Mouse (Mus musculus) stomach, embryonic 14.5 days (tissue): Measurements from ENCODE around the gene Zfp599. TPM values are rescaled to one million over a fixed set of nuclear protein-coding genes. Genes with fewer than 3 reads are reported as not detected.

Experiments
- ATAC-seq: fragments of 200-750 bp; cut with Nextera tagmentation; 2 replicates; pipeline ENCODE4 v1.8.0; 2017; ENCODE audit warnings: low read depth, moderate TSS enrichment; ENCODE audit not compliant: insufficient number of reproducible peaks, insufficient read depth, low FRiP score
- H3K27ac ChIP-seq: fragments of 300-500 bp; sonication (generic); 2 replicates; pipeline ENCODE4 v1.5.1; 2014; ENCODE audit warnings: mild to moderate bottlenecking, low read length, moderate library complexity, mixed read lengths
- H3K27me3 ChIP-seq: fragments of 300-500 bp; sonication (generic); 2 replicates; pipeline ENCODE4 v1.6.1; 2014; ENCODE audit warnings: low read length, control low read depth, mixed read lengths; ENCODE audit not compliant: control insufficient read depth, insufficient read depth
- H3K36me3 ChIP-seq: fragments of 300-500 bp; sonication (generic); 2 replicates; pipeline ENCODE4 v1.6.1; 2014; ENCODE audit warnings: mild to moderate bottlenecking, control low read depth, low read length, moderate library complexity, mixed read lengths; ENCODE audit not compliant: control insufficient read depth, insufficient read depth
- H3K4me1 ChIP-seq: fragments of 300-500 bp; sonication (generic); 2 replicates; pipeline ENCODE4 v1.6.1; 2014; ENCODE audit warnings: low read length, control low read depth, mixed read lengths; ENCODE audit not compliant: control insufficient read depth, insufficient read depth
- H3K4me2 ChIP-seq: fragments of 300-500 bp; sonication (generic); replicated peaks from 2 replicates; pipeline ENCODE4 v1.6.1; 2014; ENCODE audit warnings: low read depth, low read length, control low read depth
- H3K4me3 ChIP-seq: fragments of 300-500 bp; sonication (generic); 2 replicates; pipeline ENCODE4 v1.5.1; 2014; ENCODE audit warnings: low read depth, low read length, control low read depth
- H3K9ac ChIP-seq: fragments of 300-500 bp; sonication (generic); replicated peaks from 2 replicates; pipeline ENCODE4 v1.6.1; 2014; ENCODE audit warnings: low read depth, mild to moderate bottlenecking, control low read depth, low read length, moderate library complexity, mixed read lengths
- H3K9me3 ChIP-seq: fragments of 300-500 bp; sonication (generic); 2 replicates; pipeline ENCODE4 v1.6.1; 2016; ENCODE audit warnings: low read depth, low read length, control low read depth; ENCODE audit not compliant: control insufficient read depth
- WGBS: fragments of 180-500 bp; shearing (Covaris S2); extraction: QIAGEN DNeasy Blood & Tissue Kit; methylation state at CpG from one replicate; pipeline ENCODE4 v1.1.7; 2014; 5-methylcytosine and 5-hydroxymethylcytosine counted together
- polyA plus RNA-seq: library from polyadenylated mRNA; unstranded; fragments of >200 nt; fragmentation: Nextera tagmentation; extraction: Ambion mirVana; gene quantifications from 2 replicates; pipeline ENCODE4 v1.2.1, GENCODE M21; 2014

The Zfp599 gene
- polyA plus RNA-seq, 1 experiment from 2014 or later = 5.4 TPM

DNA sequence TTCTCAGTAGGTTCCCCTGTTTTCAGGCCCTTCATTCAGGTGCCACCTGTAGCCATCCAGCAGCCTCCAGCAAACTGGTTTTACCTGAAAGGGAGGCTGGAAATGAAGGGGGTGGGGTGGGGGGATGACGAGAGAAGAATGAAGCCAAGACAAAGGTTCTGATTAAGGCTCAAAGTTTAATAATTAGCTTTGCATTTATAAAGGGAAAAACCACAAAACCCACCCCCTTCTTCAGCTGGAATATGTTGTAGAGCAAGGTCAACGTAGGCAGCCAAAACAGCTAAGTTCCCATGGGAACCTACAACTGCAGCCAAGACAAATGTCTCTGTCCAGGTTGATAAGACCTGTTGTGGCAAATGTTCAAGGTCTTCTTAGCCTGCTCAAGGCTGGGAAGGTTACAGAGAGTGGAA, 45.9 kb downstream of the Zfp599 start:
- Histone ChIP-seq H3K4me3 (peak overlapping the region; percentile 8; the same call in 1 of the 2 replicates), H3K36me3 (no peaks in the 10 kb centered on the region), H3K9me3 (no peaks in the 10 kb centered on the region), H3K4me2 (0 out of 2 replicates have a peak overlapping the region, but pooled peaks have one; percentile 34), H3K9ac (no peak overlapping the region), H3K27ac (peak overlapping the region; percentile 92; the same call in 1 of the 2 replicates), H3K27me3 (no peaks in the 10 kb centered on the region), H3K4me1 (no peaks in the 10 kb centered on the region)
- WGBS = 49% methylated on average over 2 of the region's 2 CpGs
- ATAC-seq = peak; percentile 92

Other genes with a start within 250 kb of the Zfp599 start
- gene Elavl3, start 207.9 kb downstream of the Zfp599 start, polyA plus RNA-seq = 5.6 and 5.7 TPM in 2 replicates
- not detected in 2 replicates for gene Gm49318, start 188.6 kb downstream of the Zfp599 start, polyA plus RNA-seq
- 11.4 and 14.5 TPM in 2 replicates for gene Zfp653, start 188.5 kb downstream of the Zfp599 start, polyA plus RNA-seq
- 35.4 and 39.0 TPM in 2 replicates for gene Ecsit, start 174.5 kb downstream of the Zfp599 start, polyA plus RNA-seq
- 443 and 466 TPM in 2 replicates for gene Cnn1, start 160.7 kb downstream of the Zfp599 start, polyA plus RNA-seq
- 180 and 190 TPM in 2 replicates for gene Elof1, start 142.7 kb downstream of the Zfp599 start, polyA plus RNA-seq
- 10.7 and 10.8 TPM in 2 replicates for gene Acp5, start 124.2 kb downstream of the Zfp599 start, polyA plus RNA-seq
- 92.9 and 94.3 TPM in 2 replicates for gene Pigyl, start 103.0 kb downstream of the Zfp599 start, polyA plus RNA-seq
- gene Zfp872, start 71.8 kb downstream of the Zfp599 start, polyA plus RNA-seq = 1.4 and 1.7 TPM in 2 replicates
- gene Zfp809, start 34.2 kb downstream of the Zfp599 start, polyA plus RNA-seq = 37.2 and 40.7 TPM in 2 replicates
- 21.1 and 22.7 TPM in 2 replicates for gene Zfp810, start 47.8 kb upstream of the Zfp599 start, polyA plus RNA-seq
- gene Anln, start 129.3 kb upstream of the Zfp599 start, polyA plus RNA-seq = 64.0 and 64.7 TPM in 2 replicates
- gene 9530077C05Rik, start 151.6 kb upstream of the Zfp599 start, polyA plus RNA-seq = 5.9 and 6.2 TPM in 2 replicates
- not detected in 2 replicates for gene Gm17545, start 194.4 kb upstream of the Zfp599 start, polyA plus RNA-seq
- 79.1 and 84.9 TPM in 2 replicates for gene Rp9, start 209.8 kb upstream of the Zfp599 start, polyA plus RNA-seq
- gene Bbs9, start 215.8 kb upstream of the Zfp599 start, polyA plus RNA-seq = 16.0 and 16.2 TPM in 2 replicates